Mouse (Mus musculus): Measurements from ENCODE around the gene Emc6. TPM values are rescaled to one million over a fixed set of nuclear protein-coding genes. Genes with fewer than 3 reads are reported as not detected.

Gene Emc6
- polyA plus RNA-seq (2012; rRNA removed) = 58.6 and 64.9 TPM in 2 replicates

DNA sequence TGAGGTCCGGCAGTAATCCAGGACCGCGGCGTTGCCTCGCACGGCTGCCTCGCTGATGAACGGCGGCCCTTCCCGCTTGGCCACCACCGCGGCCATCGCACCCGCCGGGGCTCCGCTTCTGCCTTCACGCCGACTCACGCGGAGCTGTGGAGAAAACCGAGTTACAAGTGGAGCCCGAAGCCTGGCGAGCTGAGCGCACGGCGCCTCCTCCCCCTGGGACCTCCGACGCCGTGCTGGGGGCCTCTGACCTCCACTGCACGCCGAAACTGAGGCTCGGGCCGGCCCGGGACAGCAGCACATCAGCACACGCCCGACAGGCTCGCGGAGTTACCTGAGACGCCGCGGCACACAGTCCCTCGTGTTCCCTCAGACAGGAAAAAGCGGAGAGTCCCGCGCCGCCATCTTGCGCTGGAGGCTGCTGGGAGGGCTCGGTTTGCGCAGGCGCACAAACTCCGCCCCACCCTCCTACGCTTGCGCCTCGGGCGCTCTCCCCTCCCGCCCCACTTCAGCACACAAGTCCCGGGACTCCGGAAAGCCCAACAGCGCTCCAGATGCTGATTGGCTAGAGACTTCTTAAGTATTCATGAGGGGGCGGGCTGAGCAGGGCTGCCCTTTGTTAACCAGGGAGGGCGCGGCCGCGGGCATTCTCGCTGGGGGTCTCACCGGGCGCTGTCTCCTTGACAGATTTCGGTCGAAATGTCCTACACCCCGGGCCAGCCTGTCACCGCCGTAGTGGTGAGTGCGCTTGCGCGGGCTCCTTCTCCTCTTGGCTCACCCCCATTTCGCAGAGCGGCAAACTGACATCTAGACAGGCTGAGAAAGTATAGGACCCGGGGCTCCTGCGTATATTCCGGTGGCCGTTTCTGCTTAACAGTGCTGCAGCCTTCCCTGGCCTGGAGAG is at the start of gene Emc6, which contains the start of gene Tax1bp3:
Gene Emc6 (minus strand): TSS at position 430 of the 901 bp plus-strand sequence.
Gene Tax1bp3 (plus strand): TSS at position 476 of the 901 bp plus-strand sequence.
- under 1% methylated on average over 81 of the region's 81 CpGs for WGBS
- peak; percentile 96 for DNase-seq
- H3K4me1 ChIP-seq (replicated peaks; ENCODE audit: control insufficient read depth, insufficient read depth, low read length) = peaks cover 17% of the 10 kb centered on the region
- TF ChIP-seq CTCF (IDR thresholded peaks at IDR 0.05; ENCODE audit: borderline replicate concordance, control insufficient read depth, extremely low read depth, insufficient read depth, low read length, poor library complexity) = peak; percentile 35; the same call in 1 of the 2 replicates
- TF ChIP-seq POLR2A (IDR thresholded peaks at IDR 0.05; ENCODE audit: control insufficient read depth, extremely low read depth, insufficient read depth, low read length, poor library complexity) = peak; percentile 73; the same call in 1 of the 2 replicates
- H3K27me3 ChIP-seq (ENCODE audit: control insufficient read depth, insufficient read depth, low read length) = no peaks in the 10 kb centered on the region
- H3K4me3 ChIP-seq (ENCODE audit: control insufficient read depth, insufficient read depth, low read length) = peak within 1 kb of the TSS; percentile 97
- H3K27ac ChIP-seq (ENCODE audit: control insufficient read depth, insufficient read depth, low read length) = no peak within 1 kb of the TSS
- no peaks in the 10 kb centered on the region for H3K36me3 ChIP-seq (ENCODE audit: control insufficient read depth, insufficient read depth, low read length)

DNA sequence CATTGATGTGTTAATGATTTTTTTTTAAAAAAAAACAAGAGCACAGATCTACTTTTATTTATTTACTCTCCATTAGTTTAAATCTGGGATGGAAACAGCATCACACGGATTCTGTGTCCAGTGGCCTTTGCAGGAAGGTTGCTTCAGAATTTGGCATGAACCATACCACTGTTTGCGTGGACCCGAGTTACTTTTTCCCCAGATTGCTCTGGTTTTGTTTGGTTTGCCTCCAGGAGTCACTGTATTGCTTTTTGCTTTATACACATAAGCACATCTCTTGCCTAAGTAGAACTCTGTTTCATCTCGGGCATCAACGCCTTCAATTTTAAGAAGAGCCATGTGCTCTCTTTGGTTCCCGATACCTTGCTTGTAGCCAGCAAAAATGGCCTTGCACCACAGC is 49.0 kb upstream of the Emc6 start:
- Histone ChIP-seq H3K4me3 (ENCODE audit: control insufficient read depth, insufficient read depth, low read length) (no peak overlapping the region), H3K27me3 (ENCODE audit: control insufficient read depth, insufficient read depth, low read length) (no peaks in the 10 kb centered on the region), H3K27ac (ENCODE audit: control insufficient read depth, insufficient read depth, low read length) (no peak overlapping the region), H3K4me1 (replicated peaks; ENCODE audit: control insufficient read depth, insufficient read depth, low read length) (no peaks in the 10 kb centered on the region), H3K36me3 (ENCODE audit: control insufficient read depth, insufficient read depth, low read length) (no peaks in the 10 kb centered on the region)
- WGBS = 95% methylated on average over 6 of the region's 6 CpGs
- no peak for DNase-seq
- TF ChIP-seq CTCF (IDR thresholded peaks at IDR 0.05; ENCODE audit: borderline replicate concordance, control insufficient read depth, extremely low read depth, insufficient read depth, low read length, poor library complexity) (no peak), POLR2A (IDR thresholded peaks at IDR 0.05; ENCODE audit: control insufficient read depth, extremely low read depth, insufficient read depth, low read length, poor library complexity) (no peak)

DNA sequence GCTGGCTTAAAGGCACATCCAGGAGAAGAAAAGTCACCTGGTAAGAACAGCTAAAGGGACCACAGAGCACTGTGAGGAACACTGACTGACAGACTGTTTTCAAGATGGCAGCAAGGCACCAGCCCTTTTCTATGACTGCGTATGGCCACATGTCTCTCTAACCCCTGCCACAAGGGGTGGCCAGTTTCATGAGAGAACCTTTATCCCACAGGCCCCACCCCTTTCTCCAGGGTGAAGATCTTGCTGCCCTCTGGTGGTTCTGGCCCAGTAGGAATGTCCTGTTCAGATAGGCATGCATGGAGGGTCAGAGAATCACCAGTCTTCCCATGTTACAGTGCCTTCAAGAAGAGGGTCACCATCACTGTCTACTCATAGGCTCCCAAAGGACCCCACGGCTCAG is 47.1 kb upstream of the Emc6 start:
- 83% methylated on average over 2 of the region's 2 CpGs for WGBS
- Histone ChIP-seq H3K36me3 (ENCODE audit: control insufficient read depth, insufficient read depth, low read length) (no peaks in the 10 kb centered on the region), H3K4me3 (ENCODE audit: control insufficient read depth, insufficient read depth, low read length) (no peak overlapping the region), H3K27ac (ENCODE audit: control insufficient read depth, insufficient read depth, low read length) (no peak overlapping the region), H3K27me3 (ENCODE audit: control insufficient read depth, insufficient read depth, low read length) (no peaks in the 10 kb centered on the region), H3K4me1 (replicated peaks; ENCODE audit: control insufficient read depth, insufficient read depth, low read length) (no peaks in the 10 kb centered on the region)
- peak; percentile 6 for DNase-seq
- TF ChIP-seq CTCF (IDR thresholded peaks at IDR 0.05; ENCODE audit: borderline replicate concordance, control insufficient read depth, extremely low read depth, insufficient read depth, low read length, poor library complexity) (no peak), POLR2A (IDR thresholded peaks at IDR 0.05; ENCODE audit: control insufficient read depth, extremely low read depth, insufficient read depth, low read length, poor library complexity) (no peak)

DNA sequence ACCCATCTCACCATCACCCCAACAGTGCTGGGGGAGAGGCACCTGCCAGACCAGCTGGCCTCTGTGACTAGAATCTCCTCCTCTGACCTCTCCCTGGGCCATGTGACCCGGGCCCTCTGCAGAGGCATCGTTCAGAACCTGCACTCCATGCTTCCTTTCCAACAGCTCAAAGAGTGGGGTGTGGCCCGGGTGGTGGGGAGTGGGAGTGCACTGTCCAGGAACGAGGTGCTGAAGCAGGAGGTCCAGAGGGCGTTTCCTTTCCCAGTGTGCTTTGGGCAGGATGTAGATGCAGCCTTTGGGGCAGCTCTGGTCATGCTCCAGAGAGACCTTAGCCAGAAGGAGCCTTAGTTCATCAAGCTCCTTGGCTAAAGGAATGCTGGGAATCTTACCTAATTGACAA is 46.0 kb upstream of the Emc6 start:
- no peaks in the 10 kb centered on the region for H3K36me3 ChIP-seq (ENCODE audit: control insufficient read depth, insufficient read depth, low read length)
- no peak overlapping the region for H3K27ac ChIP-seq (ENCODE audit: control insufficient read depth, insufficient read depth, low read length)
- H3K4me3 ChIP-seq (ENCODE audit: control insufficient read depth, insufficient read depth, low read length) = no peak overlapping the region
- H3K27me3 ChIP-seq (ENCODE audit: control insufficient read depth, insufficient read depth, low read length) = no peaks in the 10 kb centered on the region
- no peak for TF ChIP-seq CTCF (IDR thresholded peaks at IDR 0.05; ENCODE audit: borderline replicate concordance, control insufficient read depth, extremely low read depth, insufficient read depth, low read length, poor library complexity)
- TF ChIP-seq POLR2A (IDR thresholded peaks at IDR 0.05; ENCODE audit: control insufficient read depth, extremely low read depth, insufficient read depth, low read length, poor library complexity) = no peak
- 67% methylated on average over 5 of the region's 5 CpGs for WGBS
- H3K4me1 ChIP-seq (replicated peaks; ENCODE audit: control insufficient read depth, insufficient read depth, low read length) = no peaks in the 10 kb centered on the region
- DNase-seq = no peak

DNA sequence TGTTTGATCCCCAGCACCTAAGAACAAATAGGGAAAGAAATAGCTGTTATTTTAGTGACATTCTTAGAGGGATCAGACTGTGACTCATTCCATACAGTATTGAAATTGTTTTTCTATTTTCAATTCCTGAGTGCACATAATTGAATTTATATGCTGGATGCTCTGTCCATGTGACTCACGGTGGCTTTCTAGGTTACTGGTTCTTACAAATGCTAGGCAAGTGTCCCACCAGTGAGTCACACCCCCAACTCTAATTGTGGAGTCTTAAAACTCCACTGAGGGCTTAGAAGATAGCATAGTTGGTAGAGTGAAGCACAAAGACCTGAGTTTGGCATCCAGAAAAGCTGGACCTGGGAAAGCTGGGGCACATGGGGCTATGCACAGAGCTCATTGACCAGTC is 43.8 kb upstream of the Emc6 start:
- no peak overlapping the region for H3K27ac ChIP-seq (ENCODE audit: control insufficient read depth, insufficient read depth, low read length)
- DNase-seq = no peak
- TF ChIP-seq POLR2A (IDR thresholded peaks at IDR 0.05; ENCODE audit: control insufficient read depth, extremely low read depth, insufficient read depth, low read length, poor library complexity) (no peak), CTCF (IDR thresholded peaks at IDR 0.05; ENCODE audit: borderline replicate concordance, control insufficient read depth, extremely low read depth, insufficient read depth, low read length, poor library complexity) (no peak)
- no peaks in the 10 kb centered on the region for H3K4me1 ChIP-seq (replicated peaks; ENCODE audit: control insufficient read depth, insufficient read depth, low read length)
- no peak overlapping the region for H3K4me3 ChIP-seq (ENCODE audit: control insufficient read depth, insufficient read depth, low read length)
- H3K36me3 ChIP-seq (ENCODE audit: control insufficient read depth, insufficient read depth, low read length) = no peaks in the 10 kb centered on the region
- 96% methylated on average over 1 of the region's 1 CpGs for WGBS
- no peaks in the 10 kb centered on the region for H3K27me3 ChIP-seq (ENCODE audit: control insufficient read depth, insufficient read depth, low read length)

DNA sequence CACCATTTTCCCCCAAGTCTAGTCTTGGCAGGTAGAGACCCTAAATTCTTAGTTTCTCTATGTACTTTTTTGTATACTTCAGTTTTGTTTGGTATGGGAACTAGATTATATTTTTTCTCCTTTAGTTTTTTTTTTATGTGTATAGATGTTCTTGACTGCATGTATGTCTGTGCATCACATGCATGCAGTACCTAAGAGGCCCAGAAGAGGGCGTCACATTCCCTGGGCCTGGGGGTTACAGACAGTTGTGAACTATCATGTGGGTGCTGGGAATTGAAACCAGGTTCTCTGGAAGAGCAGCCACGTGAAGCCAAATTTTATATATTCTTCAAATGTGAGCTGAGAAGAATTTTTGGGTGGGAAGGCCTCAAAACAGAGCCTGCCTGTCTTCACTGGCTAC is 42.8 kb upstream of the Emc6 start:
- no peak for TF ChIP-seq CTCF (IDR thresholded peaks at IDR 0.05; ENCODE audit: borderline replicate concordance, control insufficient read depth, extremely low read depth, insufficient read depth, low read length, poor library complexity)
- TF ChIP-seq POLR2A (IDR thresholded peaks at IDR 0.05; ENCODE audit: control insufficient read depth, extremely low read depth, insufficient read depth, low read length, poor library complexity) = no peak
- whole genome bisulfite sequencing = 90% methylated on average over 2 of the region's 2 CpGs
- H3K4me1 ChIP-seq (replicated peaks; ENCODE audit: control insufficient read depth, insufficient read depth, low read length) = no peaks in the 10 kb centered on the region
- no peaks in the 10 kb centered on the region for H3K27me3 ChIP-seq (ENCODE audit: control insufficient read depth, insufficient read depth, low read length)
- no peak for DNase-seq
- H3K4me3 ChIP-seq (ENCODE audit: control insufficient read depth, insufficient read depth, low read length) = no peak overlapping the region
- H3K27ac ChIP-seq (ENCODE audit: control insufficient read depth, insufficient read depth, low read length) = no peak overlapping the region
- H3K36me3 ChIP-seq (ENCODE audit: control insufficient read depth, insufficient read depth, low read length) = no peaks in the 10 kb centered on the region

All from thymus, adult 2 months (tissue).